Mouse (Mus musculus) splenic B cell, adult 2 months (primary cell): ENCODE data around the gene Prr14l.
"Not testable (repeated sequence)": the region's sequence is repeated elsewhere in the genome, so short reads cannot be mapped to it uniquely, and the experiment has no call there.

Experiments
- DNase-seq: peaks from one replicate; pipeline ENCODE4 v3.0.0-alpha.2; 2011; ENCODE audit warnings: low read depth, low spot score
- H3K27me3 ChIP-seq: 2 replicates; pipeline ENCODE4 v1.6.1; 2012; ENCODE audit warnings: mild to moderate bottlenecking, low read length, moderate library complexity, mixed read lengths; ENCODE audit not compliant: control insufficient read depth, poor library complexity, insufficient read depth, severe bottlenecking
- H3K36me3 ChIP-seq: 2 replicates; pipeline ENCODE4 v1.6.1; 2012; ENCODE audit warnings: mild to moderate bottlenecking, low read length, moderate library complexity, mixed read lengths; ENCODE audit not compliant: control insufficient read depth, poor library complexity, insufficient read depth, severe bottlenecking

Gene Prr14l

DNA sequence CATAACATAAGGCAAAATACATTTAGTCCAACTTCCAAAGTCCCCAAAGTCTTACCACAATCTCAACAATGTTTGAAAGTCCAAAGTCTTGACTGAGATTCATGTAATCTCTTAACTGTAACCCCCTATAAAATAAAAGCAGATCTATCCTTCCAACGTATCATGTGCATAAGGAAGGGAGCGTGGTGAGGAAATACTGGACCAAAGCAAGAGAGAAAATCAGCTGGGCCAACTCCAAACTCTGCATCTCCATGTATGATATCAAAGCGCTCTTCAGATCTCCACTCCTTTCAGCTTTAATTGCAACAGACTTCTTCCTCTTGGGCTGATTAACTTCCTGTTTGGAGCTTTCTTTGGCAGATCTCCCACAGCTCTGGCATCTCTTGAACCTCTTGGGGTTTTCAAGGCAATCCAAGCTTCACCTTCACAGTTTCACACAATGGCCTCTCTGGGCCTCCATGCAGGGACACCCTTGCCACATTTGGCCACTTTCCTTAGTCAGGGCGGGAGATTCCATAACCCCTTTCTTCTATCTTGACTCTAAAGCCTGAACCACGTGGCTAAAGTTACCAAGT, 92.4 kb downstream of the Prr14l start:
- Histone ChIP-seq H3K36me3 (no peaks in the 10 kb centered on the region; the same call in 1 of the 2 replicates), H3K27me3 (no peaks in the 10 kb centered on the region)
- DNase-seq: no peak

DNA sequence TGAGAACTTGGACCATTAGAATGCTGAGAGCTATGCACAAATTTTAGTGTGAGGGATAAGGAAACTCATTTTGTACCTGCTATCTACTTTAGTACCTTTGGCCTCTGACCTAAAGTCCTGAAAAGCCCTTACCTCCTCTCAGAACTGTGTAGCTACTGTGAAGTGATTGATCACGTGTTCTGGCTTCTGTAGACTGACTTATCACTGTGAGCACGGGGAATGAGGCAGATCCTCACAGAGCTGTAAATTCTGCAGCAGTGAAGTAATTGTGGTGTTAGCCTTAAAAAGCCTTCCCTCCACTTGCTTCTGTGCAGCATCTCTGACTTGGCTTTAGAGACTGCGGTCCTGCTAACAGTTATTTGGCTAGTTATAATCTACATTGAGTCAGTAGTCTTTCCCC, 93.3 kb downstream of the Prr14l start:
- Histone ChIP-seq H3K27me3 (no peaks in the 10 kb centered on the region), H3K36me3 (no peaks in the 10 kb centered on the region; the same call in 1 of the 2 replicates)
- no peak for DNase-seq

DNA sequence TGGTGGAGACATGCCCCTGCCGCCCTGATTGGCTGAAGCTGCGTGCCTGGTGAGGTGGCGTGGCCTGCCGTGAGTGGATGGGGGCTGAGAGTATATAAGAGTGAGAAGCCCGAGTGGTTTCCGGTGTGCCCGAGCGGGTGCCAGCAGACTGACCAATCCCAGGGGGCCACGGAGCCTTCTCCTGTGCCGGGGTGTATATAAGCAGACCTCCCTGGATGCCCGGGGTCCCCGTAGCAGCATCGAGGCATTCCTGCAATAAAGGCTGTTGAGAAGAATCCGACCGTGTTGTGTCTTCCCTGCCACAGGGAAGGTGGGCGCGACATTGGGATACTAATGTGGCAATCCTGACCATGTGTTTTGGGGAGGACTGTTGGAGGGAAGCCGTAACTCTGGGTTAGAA, 93.7 kb downstream of the Prr14l start:
- H3K36me3 ChIP-seq, DNase-seq, H3K27me3 ChIP-seq: not testable (repeated sequence)

DNA sequence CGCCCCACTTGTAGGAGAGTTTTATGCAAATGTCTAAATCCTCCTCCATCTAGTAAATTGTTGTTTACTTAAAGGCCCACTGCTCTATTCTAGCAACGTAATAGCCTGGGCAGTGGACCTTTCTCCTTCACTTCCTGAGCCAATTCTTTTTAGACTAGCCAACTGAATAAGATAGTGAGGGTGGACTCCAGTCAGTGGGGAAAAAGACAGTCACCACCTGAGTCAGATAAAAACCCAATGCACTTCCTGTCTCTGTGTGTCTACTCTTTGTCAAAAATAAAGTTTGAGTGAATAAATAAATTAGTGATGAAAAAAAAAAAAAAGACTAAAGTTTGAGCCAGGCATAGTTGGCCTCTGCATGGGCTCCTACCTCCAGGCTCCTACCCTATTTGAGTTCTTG, 94.4 kb downstream of the Prr14l start:
- no peaks in the 10 kb centered on the region for H3K36me3 ChIP-seq
- H3K27me3 ChIP-seq: no peaks in the 10 kb centered on the region
- DNase-seq: no peak

DNA sequence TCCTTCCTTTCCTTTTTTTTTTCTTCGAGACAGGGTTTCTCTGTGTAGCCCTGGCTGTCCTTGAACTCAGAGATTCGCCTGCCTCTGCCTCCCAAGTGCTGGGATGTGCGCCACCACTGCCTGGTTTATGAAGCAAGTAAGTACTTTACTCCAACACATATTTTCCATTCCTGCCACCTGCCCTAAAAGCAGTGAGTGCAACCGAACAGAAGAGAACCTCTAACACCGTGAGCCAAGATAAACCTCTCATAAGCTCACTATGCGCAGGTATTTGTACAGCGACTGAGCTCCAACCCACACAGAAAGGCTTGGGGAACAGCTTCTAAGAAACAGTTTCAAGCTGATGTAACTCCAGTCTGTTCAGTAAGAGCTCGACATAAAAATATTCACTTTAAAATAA, 97.9 kb downstream of the Prr14l start:
- Histone ChIP-seq H3K36me3 (no peaks in the 10 kb centered on the region), H3K27me3 (no peaks in the 10 kb centered on the region)
- DNase-seq: no peak

DNA sequence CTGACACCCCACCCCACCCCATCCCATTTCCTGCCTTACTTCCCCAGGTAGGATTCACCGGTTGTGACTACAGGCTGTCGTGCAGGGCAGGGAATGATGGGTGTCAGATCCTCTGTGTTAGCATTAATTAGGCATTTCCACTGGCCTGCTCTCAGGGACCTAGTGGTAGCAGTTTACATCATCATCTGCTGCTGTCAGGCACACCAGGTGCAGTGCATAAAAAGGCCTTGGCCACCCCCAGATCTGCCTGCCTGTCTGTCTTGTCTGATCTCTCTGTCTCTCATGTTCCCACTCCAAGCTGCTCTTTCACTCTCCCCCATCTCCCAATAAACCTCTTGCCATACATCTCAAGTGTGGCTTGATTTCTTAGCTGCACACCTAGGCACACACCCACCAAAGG, 102.3 kb downstream of the Prr14l start:
- no peaks in the 10 kb centered on the region for H3K36me3 ChIP-seq
- no peak for DNase-seq

DNA sequence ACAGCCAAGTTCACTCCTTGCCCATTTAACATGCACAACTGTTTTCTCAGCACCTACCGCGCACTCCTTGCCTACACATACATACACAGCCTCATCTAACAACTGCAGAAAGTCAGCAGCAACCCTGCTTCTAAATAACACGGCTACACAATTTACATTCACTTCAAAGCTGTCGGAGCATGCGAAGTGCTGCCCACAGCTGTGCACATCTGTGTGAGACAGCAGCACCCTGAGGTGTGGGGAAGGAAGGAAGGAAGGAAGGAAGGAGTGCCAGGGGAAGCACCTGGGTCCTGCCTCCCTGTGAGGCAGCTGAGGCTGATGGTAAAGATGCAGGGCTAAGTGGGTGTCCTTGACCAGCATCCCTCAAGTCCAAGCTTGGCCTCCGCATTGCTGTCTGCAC, 105.1 kb downstream of the Prr14l start:
- no peaks in the 10 kb centered on the region for H3K36me3 ChIP-seq
- no peak for DNase-seq
- no peaks in the 10 kb centered on the region for H3K27me3 ChIP-seq

More for the DNA sequence above, 102.3 kb downstream of the Prr14l start:
- H3K27me3 ChIP-seq: no peaks in the 10 kb centered on the region

DNA sequence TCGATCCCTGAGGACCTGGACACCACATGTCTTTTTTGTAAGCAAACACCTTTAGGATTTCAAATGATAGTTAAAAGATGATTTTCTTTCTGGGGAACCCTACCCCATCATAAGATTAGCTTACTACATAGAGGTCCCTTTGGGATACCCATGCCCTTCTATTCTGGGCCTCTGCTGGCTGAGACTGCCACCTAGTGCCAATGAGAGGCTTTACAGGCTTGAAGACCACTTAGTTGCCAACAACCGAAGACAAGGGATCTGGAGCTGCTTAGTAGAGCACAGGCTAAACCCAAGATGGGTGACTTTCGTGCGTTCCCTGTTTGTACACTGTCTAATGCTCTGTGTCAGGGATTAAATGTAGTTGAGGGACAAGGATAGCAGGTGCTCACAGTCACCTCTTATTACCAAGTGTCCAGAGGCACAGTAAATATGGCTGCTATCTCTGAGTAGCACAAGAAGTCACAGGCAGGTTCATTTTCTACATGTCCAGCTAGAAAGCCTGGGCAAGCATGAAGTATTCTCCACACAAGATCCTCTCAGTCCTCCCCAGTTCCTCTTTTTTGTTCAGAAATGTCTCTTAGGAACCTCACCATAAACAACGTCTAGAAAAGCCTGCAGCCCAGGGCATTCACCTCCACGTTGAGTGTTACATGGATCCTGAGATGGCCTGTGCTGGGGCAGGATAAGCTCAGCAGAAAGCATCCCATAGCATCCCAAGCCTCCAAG, 106.2 kb downstream of the Prr14l start:
- DNase-seq: peak; percentile 63
- no peaks in the 10 kb centered on the region for H3K36me3 ChIP-seq
- no peaks in the 10 kb centered on the region for H3K27me3 ChIP-seq

DNA sequence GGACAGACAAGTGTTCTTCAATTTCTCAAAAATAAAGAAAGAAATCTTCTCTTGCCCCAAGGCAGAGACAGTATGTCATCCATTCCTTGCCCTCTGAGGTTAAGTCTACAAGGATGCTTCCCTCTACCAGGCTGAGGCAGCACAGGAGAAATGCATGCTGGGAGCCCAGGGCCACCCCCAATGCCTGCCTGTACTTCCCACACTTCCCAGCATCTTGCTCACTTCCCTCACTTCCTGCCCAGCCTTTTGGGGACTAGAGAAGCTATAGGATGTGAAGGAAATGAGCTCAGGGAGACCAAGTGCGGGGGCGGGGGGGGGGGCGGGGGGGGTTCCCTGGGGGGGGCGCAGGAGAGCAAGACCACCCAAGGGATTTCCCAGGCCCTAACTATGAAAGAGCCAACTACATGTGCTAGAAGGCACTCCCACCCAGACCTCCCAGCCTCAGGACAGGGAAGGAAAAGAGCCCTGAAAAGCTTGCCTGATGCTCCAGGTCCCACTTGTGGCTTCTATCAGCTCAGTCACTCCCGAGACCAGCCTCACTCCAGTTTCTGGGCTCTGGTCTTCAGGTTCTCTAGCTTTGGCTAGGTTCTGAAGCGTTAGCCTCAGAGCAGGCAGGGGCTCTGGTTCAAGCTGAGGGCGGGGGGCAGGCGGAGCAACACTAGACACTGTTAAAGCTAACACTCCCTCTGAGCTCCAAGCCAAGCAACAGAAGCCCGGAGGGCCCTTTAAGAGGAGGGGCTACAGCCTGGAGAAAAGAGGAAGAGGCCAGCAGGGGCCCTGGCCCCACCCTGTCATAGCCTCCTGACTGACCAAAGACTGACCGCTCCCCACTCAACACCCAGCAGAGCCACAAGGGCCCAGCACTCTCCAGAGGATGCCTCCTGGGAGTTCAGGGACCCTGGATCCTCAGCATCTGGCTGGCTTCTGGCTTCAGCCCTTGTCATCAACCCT, 108.1 kb downstream of the Prr14l start:
- no peaks in the 10 kb centered on the region for H3K27me3 ChIP-seq
- H3K36me3 ChIP-seq: no peaks in the 10 kb centered on the region; the same call in 1 of the 2 replicates
- DNase-seq: peak; percentile 69

DNA sequence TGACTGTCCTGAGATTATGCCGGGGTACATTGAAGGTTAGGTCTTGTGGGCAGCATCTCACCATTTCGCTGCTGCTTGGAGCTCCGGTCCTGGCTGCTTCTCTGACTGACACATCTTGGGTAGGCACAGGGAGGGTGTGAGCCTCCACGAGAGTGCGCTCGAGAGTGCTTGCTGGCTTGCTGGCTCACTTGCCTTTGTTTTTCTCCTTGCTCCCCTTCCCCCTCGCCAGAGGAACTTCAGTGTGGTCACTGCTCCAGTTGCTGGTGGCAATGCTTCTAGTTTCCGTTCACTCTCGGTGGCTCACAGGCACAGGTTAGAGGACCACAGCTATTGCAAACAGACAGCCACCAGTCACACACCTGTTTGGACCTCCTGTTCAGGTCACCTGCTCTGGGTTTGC, 111.9 kb downstream of the Prr14l start:
- no peak for DNase-seq
- H3K36me3 ChIP-seq: no peaks in the 10 kb centered on the region; the same call in 1 of the 2 replicates
- no peaks in the 10 kb centered on the region for H3K27me3 ChIP-seq

DNA sequence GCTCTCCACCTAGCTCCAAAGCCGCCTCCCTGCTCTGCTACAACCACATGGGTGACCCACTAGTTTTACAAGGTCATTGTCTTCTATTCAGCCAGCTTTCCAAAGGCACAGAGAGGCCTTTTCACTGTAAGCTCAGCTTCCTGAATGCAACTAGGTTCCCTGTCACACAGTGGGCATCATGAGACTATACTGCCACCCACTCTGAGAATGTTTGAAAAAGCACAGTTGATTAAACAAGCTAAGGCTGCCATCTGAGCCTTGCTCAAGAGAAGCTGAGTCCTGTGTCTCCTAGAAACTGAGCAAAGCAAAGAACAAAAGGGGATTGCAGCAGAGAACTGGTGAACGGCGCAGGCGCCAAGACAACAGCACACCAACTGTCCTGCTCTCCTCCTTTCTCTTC, 112.7 kb downstream of the Prr14l start:
- H3K36me3 ChIP-seq, H3K27me3 ChIP-seq, DNase-seq: not testable (repeated sequence)

DNA sequence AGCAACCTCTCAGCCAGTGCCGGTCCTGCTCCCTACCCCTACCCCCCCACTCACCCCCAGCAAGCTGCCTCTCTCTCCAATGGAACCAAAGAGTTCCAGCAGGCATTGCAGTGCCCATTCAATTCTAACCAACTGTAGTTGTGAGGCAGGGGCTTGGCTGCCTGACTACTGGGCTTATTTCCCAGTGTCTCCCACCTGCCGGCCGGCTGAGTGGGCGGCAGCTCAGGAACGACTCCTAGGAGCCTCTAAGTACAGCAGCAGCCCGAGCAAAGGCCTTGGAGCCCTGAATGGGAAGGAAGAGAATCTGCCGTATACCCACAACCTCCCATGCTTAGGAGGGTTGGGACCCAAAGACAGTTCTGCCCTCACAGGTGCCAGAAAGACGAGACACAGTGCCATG, 113.2 kb downstream of the Prr14l start:
- not testable (repeated sequence) for H3K27me3 ChIP-seq, DNase-seq, H3K36me3 ChIP-seq

DNA sequence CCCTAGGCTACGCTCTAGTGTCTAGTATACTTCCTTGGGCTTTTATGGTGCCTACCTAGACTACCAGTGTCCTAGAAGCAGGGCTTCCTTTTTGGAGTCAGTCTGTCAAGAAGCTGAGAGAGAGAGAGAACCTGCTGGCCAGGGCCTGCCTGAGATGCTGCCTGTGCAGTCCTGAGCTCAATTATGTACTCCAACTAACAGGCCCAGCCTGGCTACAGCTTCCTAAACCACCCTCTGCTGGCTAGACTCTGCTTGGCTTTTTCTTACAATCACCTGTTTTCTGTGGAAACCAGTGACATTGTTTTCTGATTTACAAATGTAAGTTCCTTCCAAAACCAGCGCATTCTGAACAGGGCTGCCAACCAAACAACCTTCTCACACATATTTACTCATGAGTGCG, 113.9 kb downstream of the Prr14l start:
- no peaks in the 10 kb centered on the region; the same call in 1 of the 2 replicates for H3K36me3 ChIP-seq
- no peaks in the 10 kb centered on the region for H3K27me3 ChIP-seq
- DNase-seq: no peak
